Mouse (Mus musculus) kidney, adult 2 months (tissue): ENCODE data around the gene Hnf1a.

ENCODE experiments used
- CTCF ChIP-seq: fragments of 200-500 bp; conservative IDR thresholded peaks from 2 replicates; pipeline ENCODE4 v1.5.1; 2011; ENCODE audit warnings: low read depth, mild to moderate bottlenecking, control low read depth, low read length, moderate library complexity, mixed read lengths; ENCODE audit not compliant: insufficient read depth, insufficient read length
- POLR2A ChIP-seq: fragments of 200-500 bp; IDR thresholded peaks from one replicate; pipeline ENCODE4 v1.6.1; 2011; ENCODE audit warnings: low read depth, low read length, control low read depth

- TF ChIP-seq CTCF (no peak), POLR2A (no peak)
These were observed 2.2 kb upstream of the Hnf1a start for GRCm38 (mm10) chr5:114973131-114973530.
